Mouse (Mus musculus) left cerebral cortex, postnatal 25 days (tissue): ENCODE data around the gene Samd4b. TPM values are rescaled to one million over a fixed set of nuclear protein-coding genes. Genes with fewer than 3 reads are reported as not detected.

Source experiments
- DNase-seq, 2 experiments: peaks; one replicate each; pipeline ENCODE4 v3.0.0; 2022; ENCODE audit warnings: low spot score in 2 of 2, mixed read lengths in 1 of 2
- intact Hi-C: fragments of 180-260 bp; cut with DNase I; formaldehyde crosslinking; loops from one replicate; pipeline ENCODE4 v1.15.1; 2025
- total RNA-seq, 2 experiments: library from RNA; stranded (reverse); gene quantifications; 2 replicates each; pipeline ENCODE4 v1.2.3; 2021

Gene Samd4b
- total RNA-seq, 2 experiments from 2014 or later: 65.2 to 68.7 TPM

DNA sequence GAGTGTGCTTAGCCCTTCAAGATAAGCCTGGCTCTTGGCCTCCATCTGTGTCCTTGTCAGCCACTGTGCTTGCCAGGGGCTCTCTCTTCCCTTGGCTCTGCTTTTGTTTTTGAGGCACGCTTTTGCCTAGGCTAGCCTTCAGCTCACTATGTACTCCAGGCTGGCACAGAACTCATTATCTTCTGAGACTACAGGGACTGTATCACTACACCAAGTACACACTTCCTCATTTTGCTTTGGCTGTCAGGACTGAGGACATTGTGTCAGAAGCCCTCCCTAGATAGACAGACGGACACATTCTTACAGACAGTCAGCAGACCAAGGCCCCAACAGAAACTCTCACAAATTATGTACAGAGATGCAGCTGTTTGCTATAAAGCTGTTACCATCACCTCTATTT lies 135.2 kb downstream of the Samd4b start:
- intact Hi-C loops: no loop called here
- no peak for DNase-seq

DNA sequence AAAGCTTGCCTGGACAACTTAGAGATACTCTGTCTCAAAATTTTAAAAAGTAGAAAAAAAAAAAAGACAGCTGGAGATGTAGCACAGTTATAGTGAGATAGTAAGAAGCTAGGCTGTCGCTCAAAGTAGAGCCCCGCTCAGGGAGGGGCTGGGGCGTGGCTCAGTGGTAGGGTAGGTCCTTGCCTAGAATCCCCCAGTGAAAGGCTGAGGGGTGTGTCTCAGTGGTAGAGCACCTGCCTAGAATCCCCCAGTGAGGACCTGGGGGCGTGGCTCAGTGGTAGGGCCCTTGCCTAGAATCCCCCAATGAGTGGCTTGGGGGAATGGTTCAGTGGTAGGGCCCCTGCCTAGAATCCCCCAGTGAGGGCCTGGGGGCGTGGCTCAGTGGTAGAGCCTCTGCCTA lies 137.6 kb downstream of the Samd4b start:
- intact Hi-C loops: no loop called here
- DNase-seq: no peak

GRCm38 (mm10) chr7:28452361-28453005 lies 145.5 kb downstream of the Samd4b start:
- DNase-seq: no peak

GRCm38 (mm10) chr7:28451531-28452360 lies 146.2 kb downstream of the Samd4b start, which contains the start of gene Lrfn1:
Gene Lrfn1 (plus strand): TSS chr7:28451980.
- DNase-seq: no peak
- intact Hi-C loops: no loop called here

More at GRCm38 (mm10) chr7:28452361-28453005, 145.5 kb downstream of the Samd4b start:
- intact Hi-C loops: no loop called here

GRCm38 (mm10) chr7:28447865-28448820 lies 149.8 kb downstream of the Samd4b start:
- DNase-seq: no peak
- intact Hi-C loops: loop anchor here (2.0 kb wide), 1 partner anchor 153 kb away; no protein-coding TSS in a partner anchor

DNA sequence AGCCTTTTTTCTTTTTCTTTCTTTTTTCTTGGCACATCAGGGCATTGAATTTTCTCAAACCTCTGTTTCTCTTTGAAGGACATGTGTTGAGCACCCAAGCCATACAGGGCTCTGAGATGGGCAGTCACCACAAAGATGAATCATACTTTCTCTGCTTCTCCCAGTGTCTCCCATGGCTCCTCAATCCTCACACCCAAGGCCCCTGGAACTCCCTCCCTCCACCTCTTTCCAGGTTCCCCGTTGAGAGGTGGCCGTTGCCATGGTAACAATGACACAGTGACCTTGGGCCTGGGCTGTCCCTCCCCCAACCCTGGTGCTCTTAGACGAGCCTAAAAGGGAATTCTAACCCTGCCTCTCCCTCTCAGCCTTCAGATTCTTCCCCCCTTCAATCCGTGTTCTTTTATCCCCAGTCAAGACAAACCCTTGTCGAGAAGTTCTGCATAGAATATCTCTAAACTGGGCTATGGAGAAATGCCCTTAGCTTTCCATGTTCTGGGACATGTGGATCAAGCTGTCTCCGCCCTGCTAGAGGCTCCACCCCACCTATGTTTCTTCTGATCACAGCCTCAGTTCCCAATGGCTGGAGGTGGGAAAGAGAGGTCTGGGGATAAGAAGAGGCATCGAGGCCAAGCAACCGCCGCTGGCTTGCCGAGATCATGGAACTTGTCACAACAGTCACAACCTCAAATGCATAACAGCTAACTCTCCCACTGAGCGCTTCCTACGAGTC lies 150.7 kb downstream of the Samd4b start:
- no peak for DNase-seq
- intact Hi-C loops: loop anchor here (2.0 kb wide), 1 partner anchor 154 kb away; no protein-coding TSS in a partner anchor

- DNase-seq: peak; percentile 77 to 78
- intact Hi-C loops: loop anchor here (1.0 to 2.0 kb wide), 2 partner anchors 82 to 154 kb away; no protein-coding TSS in a partner anchor
These were observed 151.5 kb downstream of the Samd4b start for GRCm38 (mm10) chr7:28446446-28446845.

DNA sequence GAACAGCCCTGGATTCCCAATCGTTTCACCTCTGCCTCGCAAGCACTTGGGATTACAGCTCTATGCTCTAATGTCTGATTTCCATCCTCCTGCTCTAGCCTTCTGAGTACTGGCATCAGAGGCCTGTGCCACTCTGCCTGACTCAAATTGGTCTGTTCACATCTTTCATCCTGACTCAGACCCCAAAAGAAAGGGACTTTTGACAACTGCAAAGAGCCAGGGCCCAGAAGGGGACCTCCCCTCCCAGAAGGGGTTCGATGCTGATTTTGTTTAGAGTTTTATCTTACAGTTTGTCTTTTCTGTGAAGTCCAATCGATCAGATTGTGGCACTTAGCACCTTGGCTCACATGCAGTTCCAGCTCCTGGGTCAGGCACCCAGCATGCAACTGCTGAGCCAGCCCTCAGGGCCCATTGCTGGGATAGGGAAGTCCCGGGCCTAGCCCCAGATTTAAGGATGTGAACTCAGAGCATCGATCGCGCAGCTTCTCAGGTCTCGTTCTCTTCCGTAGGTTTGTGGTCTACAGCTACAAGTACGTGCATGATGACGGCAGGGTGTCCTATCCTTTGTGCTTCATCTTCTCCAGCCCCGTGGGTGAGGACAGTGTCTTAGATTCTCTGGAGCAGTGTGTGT lies 153.5 kb downstream of the Samd4b start:
- intact Hi-C loops: no loop called here
- no peak for DNase-seq

DNA sequence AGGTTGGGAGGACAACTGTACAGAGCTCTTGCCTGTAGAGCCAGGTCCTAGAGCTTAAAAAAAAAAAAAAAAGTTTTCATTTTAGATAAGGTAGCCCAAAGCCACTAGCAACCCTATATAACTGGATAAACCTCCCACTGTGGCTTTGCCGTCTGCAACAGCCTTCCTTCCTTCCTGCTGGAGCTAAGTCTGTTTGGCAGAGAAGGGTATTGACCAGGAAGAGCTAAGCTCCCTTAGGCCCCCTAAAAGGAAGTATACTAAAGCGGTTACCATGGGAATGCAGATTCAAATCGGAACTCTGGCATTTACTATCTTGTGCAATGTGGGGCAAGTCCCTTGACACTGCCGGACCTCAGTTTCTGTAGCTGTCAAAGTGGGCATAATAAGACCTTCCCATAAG lies 155.3 kb downstream of the Samd4b start:
- intact Hi-C loops: no loop called here

DNA sequence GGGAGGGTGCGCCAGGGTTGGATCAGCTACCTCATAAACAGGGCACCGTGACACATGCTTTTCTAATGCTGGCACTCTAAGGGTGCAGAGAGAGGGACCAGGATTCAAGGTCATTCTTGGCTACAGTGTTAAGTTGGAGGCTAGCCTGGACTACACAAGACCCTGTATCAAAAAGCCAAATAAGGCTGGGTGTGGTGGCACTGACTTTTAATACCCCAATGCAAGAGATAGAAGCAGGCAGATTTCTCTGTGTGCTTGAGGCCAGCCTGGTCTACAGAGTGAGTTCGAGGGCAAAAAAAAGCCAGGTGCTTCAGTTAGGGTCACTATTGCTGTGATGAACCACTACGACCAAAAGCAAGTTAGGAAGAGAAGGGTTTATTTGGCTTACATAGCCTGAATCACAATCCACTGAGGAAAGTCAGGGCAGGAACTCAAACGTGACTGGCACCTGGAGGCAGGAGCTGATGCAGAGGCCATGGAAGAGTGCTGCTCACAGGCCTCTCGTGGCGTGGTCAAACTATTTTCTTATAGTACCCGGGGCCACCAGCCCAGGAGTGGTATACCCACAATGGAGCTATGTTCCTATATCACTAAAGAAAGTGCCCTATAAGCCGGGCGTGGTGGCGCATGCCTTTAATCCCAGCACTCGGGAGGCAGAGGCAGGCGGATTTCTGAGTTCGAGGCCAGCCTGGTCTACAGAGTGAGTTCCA lies 156.0 kb downstream of the Samd4b start:
- intact Hi-C loops: no loop called here

More for the DNA sequence above, 155.3 kb downstream of the Samd4b start:
- no peak for DNase-seq

DNA sequence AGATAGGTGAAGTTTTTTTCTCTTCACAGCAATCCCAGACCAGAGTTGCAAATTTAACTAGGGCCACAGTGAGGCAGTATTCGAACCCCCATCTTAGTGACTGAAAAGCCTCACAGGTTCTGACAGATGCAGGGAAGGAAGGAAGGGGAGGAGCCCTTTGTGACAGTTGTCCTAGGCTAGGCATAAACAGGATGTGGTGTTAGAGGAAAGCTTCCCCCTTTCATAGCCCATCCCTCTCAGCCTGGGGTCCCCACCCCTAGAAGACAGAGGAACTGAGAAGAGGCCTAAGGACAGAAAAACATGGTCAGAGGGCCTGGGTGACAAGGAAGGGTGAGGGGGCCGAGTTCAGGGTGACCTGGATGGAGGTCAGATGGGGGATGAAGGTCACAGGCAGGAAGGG lies 157.2 kb downstream of the Samd4b start:
- DNase-seq: no peak
- intact Hi-C loops: no loop called here

More for the DNA sequence above, 156.0 kb downstream of the Samd4b start:
- no peak for DNase-seq

DNA sequence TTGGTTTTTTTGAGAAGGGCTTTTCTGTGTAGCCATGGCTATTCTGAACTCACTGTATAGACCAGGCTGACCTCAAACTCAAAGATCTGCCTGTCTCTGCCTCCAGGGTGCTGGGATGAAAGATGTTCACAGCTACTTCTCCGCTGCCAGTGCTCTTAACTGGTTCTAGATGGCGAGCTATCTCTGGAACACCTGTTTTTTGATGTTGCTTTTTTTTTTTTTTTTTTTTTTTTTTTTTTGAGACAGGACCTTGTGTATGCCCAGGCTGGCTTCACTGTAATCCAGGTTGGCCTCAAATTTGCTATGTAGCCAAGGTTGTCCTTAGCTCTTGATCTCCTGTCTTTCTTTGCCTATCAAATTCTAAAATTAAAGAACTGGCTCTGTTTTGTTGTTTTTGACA lies 159.2 kb downstream of the Samd4b start:
- no peak for DNase-seq
- intact Hi-C loops: no loop called here

GRCm38 (mm10) chr7:28437964-28438363 lies 160.0 kb downstream of the Samd4b start:
- intact Hi-C loops: loop anchor here (2.0 kb wide), 2 partner anchors 163 to 289 kb away; no protein-coding TSS in a partner anchor
- no peak for DNase-seq

- DNase-seq: peak; percentile 72 to 86
- intact Hi-C loops: loop anchor here (2.0 kb wide), 2 partner anchors 164 to 290 kb away; no protein-coding TSS in a partner anchor
These were observed 160.9 kb downstream of the Samd4b start, which contains the start of gene Gmfg for GRCm38 (mm10) chr7:28436932-28437570. Gene Gmfg (plus strand): TSS chr7:28437447.

DNA sequence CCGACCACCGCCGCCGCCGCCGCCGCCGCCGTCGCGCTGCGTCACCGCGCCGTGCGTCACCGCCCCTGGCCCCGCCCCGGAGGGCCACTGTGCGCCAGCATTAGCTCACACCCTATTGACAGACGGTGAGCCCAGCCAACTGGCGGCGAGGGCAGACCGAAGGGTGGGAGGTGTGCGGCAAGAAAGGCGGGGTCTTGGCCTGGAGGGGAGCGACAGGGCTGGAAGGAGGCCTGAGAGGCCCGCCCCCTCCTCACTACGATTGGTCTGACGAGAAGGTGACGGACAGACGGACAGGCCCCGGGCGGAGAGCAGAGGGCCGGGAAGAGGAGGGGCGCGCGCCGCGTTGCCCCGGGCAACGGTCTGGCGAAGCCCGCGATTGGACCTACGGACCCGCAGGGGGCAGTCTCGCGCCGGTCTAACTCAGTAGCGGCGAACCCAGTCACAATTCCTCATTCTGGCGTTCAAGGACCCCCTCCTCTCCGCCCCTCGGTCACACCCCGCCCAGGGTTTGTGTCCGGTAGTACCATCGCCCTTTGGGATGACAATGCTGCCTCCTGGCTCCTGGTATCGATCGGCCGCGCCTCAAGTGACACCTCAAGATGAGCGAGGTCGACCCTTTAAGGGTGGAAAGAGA lies 161.6 kb downstream of the Samd4b start:
- intact Hi-C loops: loop anchor here (2.0 kb wide), 2 partner anchors 164 to 290 kb away; no protein-coding TSS in a partner anchor
- peak; percentile 100 for DNase-seq

GRCm38 (mm10) chr7:28435660-28436259 lies 162.2 kb downstream of the Samd4b start:
- DNase-seq: peak in 1 of 2 experiments; percentile 10
- intact Hi-C loops: loop anchor here (2.0 kb wide), 2 partner anchors 165 to 291 kb away; no protein-coding TSS in a partner anchor
